Mouse (Mus musculus): Measurements from ENCODE around the gene Fgf7. TPM values are rescaled to one million over a fixed set of nuclear protein-coding genes. Genes with fewer than 3 reads are reported as not detected.

Fgf7 gene
- polyA plus RNA-seq, 1 experiment from 2014 or later: not detected

- no peak for TF ChIP-seq CTCF (IDR thresholded peaks at IDR 0.05; ENCODE audit: low read depth)
- no peak for TF ChIP-seq EP300 (IDR thresholded peaks at IDR 0.05; ENCODE audit: low read depth)
- no peak for ATAC-seq
- Histone ChIP-seq H3K36me3 (replicated peaks; ENCODE audit: insufficient read depth, low read length) (no peaks in the 10 kb centered on the region), H3K27ac (ENCODE audit: low read depth) (no peak overlapping the region), H3K9me3 (ENCODE audit: low read length) (no peaks in the 10 kb centered on the region), H3K4me2 (ENCODE audit: low read depth, low read length) (no peak overlapping the region), H3K4me1 (ENCODE audit: insufficient read depth) (no peaks in the 10 kb centered on the region), H3K27me3 (ENCODE audit: insufficient read depth, low read length) (no peaks in the 10 kb centered on the region), H3K9ac (replicated peaks) (no peak overlapping the region), H3K4me3 (ENCODE audit: low read depth, low read length) (no peak overlapping the region)
- 55% methylated on average over 8 of the region's 8 CpGs for WGBS (ENCODE audit: insufficient replicate concordance)
- DNase-seq: no peak
Observed at GRCm38 (mm10) chr2:126031186-126031900, 3.1 kb upstream of the Fgf7 start.

GRCm38 (mm10) chr2:126033114-126033972 is 1.1 kb upstream of the Fgf7 start:
- ATAC-seq (no peak), DNase-seq (no peak)
- Histone ChIP-seq H3K9ac (replicated peaks) (no peak overlapping the region), H3K27ac (ENCODE audit: low read depth) (no peak overlapping the region), H3K4me1 (ENCODE audit: insufficient read depth) (no peaks in the 10 kb centered on the region), H3K4me2 (ENCODE audit: low read depth, low read length) (no peak overlapping the region), H3K4me3 (ENCODE audit: low read depth, low read length) (no peak overlapping the region), H3K36me3 (replicated peaks; ENCODE audit: insufficient read depth, low read length) (no peaks in the 10 kb centered on the region), H3K27me3 (ENCODE audit: insufficient read depth, low read length) (no peaks in the 10 kb centered on the region), H3K9me3 (ENCODE audit: low read length) (no peaks in the 10 kb centered on the region)
- peak; percentile 61 for TF ChIP-seq CTCF (IDR thresholded peaks at IDR 0.05; ENCODE audit: low read depth)
- TF ChIP-seq EP300 (IDR thresholded peaks at IDR 0.05; ENCODE audit: low read depth): no peak
- 72% methylated on average over 8 of the region's 8 CpGs for WGBS (ENCODE audit: insufficient replicate concordance)

GRCm38 (mm10) chr2:126035013-126035770 is 734 bp downstream of the Fgf7 start:
- Histone ChIP-seq H3K27ac (ENCODE audit: low read depth) (no peak overlapping the region), H3K36me3 (replicated peaks; ENCODE audit: insufficient read depth, low read length) (no peaks in the 10 kb centered on the region), H3K9ac (replicated peaks) (no peak overlapping the region), H3K4me3 (ENCODE audit: low read depth, low read length) (no peak overlapping the region), H3K4me2 (ENCODE audit: low read depth, low read length) (no peak overlapping the region), H3K27me3 (ENCODE audit: insufficient read depth, low read length) (no peaks in the 10 kb centered on the region), H3K9me3 (ENCODE audit: low read length) (no peaks in the 10 kb centered on the region), H3K4me1 (ENCODE audit: insufficient read depth) (no peaks in the 10 kb centered on the region)
- ATAC-seq (no peak), DNase-seq (no peak)
- no peak for TF ChIP-seq EP300 (IDR thresholded peaks at IDR 0.05; ENCODE audit: low read depth)
- TF ChIP-seq CTCF (IDR thresholded peaks at IDR 0.05; ENCODE audit: low read depth): no peak
- WGBS (ENCODE audit: insufficient replicate concordance): 67% methylated on average over 15 of the region's 15 CpGs

GRCm38 (mm10) chr2:126036121-126036520 is 1.7 kb downstream of the Fgf7 start:
- Histone ChIP-seq H3K4me1 (ENCODE audit: insufficient read depth) (no peaks in the 10 kb centered on the region), H3K36me3 (replicated peaks; ENCODE audit: insufficient read depth, low read length) (no peaks in the 10 kb centered on the region), H3K4me2 (ENCODE audit: low read depth, low read length) (no peak overlapping the region), H3K4me3 (ENCODE audit: low read depth, low read length) (no peak overlapping the region), H3K27me3 (ENCODE audit: insufficient read depth, low read length) (no peaks in the 10 kb centered on the region), H3K9ac (replicated peaks) (no peak overlapping the region), H3K9me3 (ENCODE audit: low read length) (no peaks in the 10 kb centered on the region), H3K27ac (ENCODE audit: low read depth) (no peak overlapping the region)
- ATAC-seq: no peak
- DNase-seq: no peak
- TF ChIP-seq EP300 (IDR thresholded peaks at IDR 0.05; ENCODE audit: low read depth) (no peak), CTCF (IDR thresholded peaks at IDR 0.05; ENCODE audit: low read depth) (no peak)
- 80% methylated on average over 4 of the region's 4 CpGs for WGBS (ENCODE audit: insufficient replicate concordance)

DNA sequence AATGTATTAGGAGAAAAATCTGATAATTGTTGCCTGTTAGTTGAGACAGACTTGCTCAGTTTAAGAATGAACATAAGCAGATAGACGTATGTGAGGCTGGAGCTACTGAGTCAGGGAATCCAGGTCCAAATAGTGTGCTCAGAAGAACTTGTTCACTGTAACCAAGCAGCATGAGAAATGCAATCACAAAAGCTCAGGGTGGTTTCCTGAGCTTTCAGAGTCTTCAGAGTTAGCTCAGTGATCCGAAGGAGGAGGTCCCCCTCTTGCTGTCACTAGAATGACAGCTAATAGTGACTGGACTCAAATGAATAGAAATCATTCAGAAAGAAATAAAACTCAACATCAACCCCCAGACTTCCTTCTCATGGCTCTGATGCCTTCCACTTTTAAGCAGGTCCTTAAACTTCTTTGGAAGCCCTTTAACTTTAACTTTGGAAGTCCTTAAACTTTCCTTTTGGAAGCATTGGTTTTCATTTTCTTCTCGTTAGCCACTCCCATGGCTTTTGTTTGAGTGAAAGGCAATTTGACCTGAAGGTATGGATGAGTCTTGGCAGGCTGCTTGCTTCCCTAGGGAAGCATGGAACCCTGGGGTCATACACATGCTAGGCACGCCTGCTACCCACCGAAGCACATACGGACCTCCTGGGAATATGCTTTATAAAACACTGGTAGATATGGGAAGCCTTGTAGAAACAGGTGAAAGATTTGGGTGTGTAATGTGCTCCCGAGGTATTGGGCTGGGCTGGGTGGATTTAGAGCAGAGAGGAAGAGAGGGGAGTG is 4.0 kb downstream of the Fgf7 start:
- Histone ChIP-seq H3K9me3 (ENCODE audit: low read length) (no peaks in the 10 kb centered on the region), H3K4me2 (ENCODE audit: low read depth, low read length) (no peak overlapping the region), H3K27me3 (ENCODE audit: insufficient read depth, low read length) (no peaks in the 10 kb centered on the region), H3K9ac (replicated peaks) (no peak overlapping the region), H3K4me1 (ENCODE audit: insufficient read depth) (no peaks in the 10 kb centered on the region), H3K27ac (ENCODE audit: low read depth) (no peak overlapping the region), H3K4me3 (ENCODE audit: low read depth, low read length) (no peak overlapping the region), H3K36me3 (replicated peaks; ENCODE audit: insufficient read depth, low read length) (no peaks in the 10 kb centered on the region)
- DNase-seq (no peak), ATAC-seq (no peak)
- WGBS (ENCODE audit: insufficient replicate concordance): 75% methylated on average over 7 of the region's 7 CpGs
- TF ChIP-seq EP300 (IDR thresholded peaks at IDR 0.05; ENCODE audit: low read depth): no peak
- no peak for TF ChIP-seq CTCF (IDR thresholded peaks at IDR 0.05; ENCODE audit: low read depth)

Measured in liver, postnatal 0 days (tissue).